Mouse (Mus musculus): ENCODE results near the gene AU022252.

- TF ChIP-seq SRF (IDR thresholded peaks at IDR 0.05; ENCODE audit: control insufficient read depth, insufficient read length, low read depth), result no peak
- TF ChIP-seq REST (IDR thresholded peaks at IDR 0.05; ENCODE audit: insufficient read depth, insufficient read length), result no peak
- no peak for TF ChIP-seq USF1 (IDR thresholded peaks at IDR 0.05; ENCODE audit: low read depth)
- TF ChIP-seq POLR2A (IDR thresholded peaks at IDR 0.05; ENCODE audit: insufficient read length, low read depth), result no peak
- TF ChIP-seq MYOD1 (IDR thresholded peaks at IDR 0.05; ENCODE audit: control insufficient read depth in 1 of 3, insufficient read length in 2 of 3, low read depth in 2 of 3), result no peak
- no peak for TF ChIP-seq CEBPB (IDR thresholded peaks at IDR 0.05; ENCODE audit: insufficient read depth, poor library complexity, severe bottlenecking)
Measured at GRCm38 (mm10) chr4:119252025-119252808, 19.7 kb upstream of the AU022252 start.
